Comparison of ENCODE assay signal across 23 mouse cellular contexts in genomic region chr4:56809050-56809449, GRCm38 (mm10). TPM values are rescaled to one million over a fixed set of nuclear protein-coding genes. Genes with fewer than 3 reads are reported as not detected.
DNase-seq lines count a peak whose midpoint lies in the region; ATAC-seq and TF ChIP-seq lines count a peak whose summit lies in the region.
"Had no signal": no experiment of that assay in that cellular context is flagged by ENCODE, and none has a peak within 500 bp of the region (broad histone marks: within the 10 kb centered on the region; RNA-seq: fewer than 3 reads in every experiment).

No protein-coding gene starts in this region.

- TF ChIP-seq EP300 in liver, postnatal 0 days (IDR thresholded peaks at IDR 0.05; ENCODE audit: low read depth), result no peak

- no peaks in the 10 kb centered on the region for H3K4me1 ChIP-seq in liver, embryonic 11.5 days (replicated peaks; ENCODE audit: control insufficient read depth, insufficient read depth, low read length)
- no peaks in the 10 kb centered on the region; the same call in 1 of the 2 replicates for H3K4me1 ChIP-seq in liver, postnatal 0 days (ENCODE audit: insufficient read depth)
- no peaks in the 10 kb centered on the region for H3K4me1 ChIP-seq in midbrain, embryonic 11.5 days (ENCODE audit: control insufficient read depth, insufficient read depth, low read length)
- peaks cover 4% of the 10 kb centered on the region for H3K4me1 ChIP-seq in midbrain, embryonic 15.5 days
- H3K4me1 ChIP-seq in embryonic fibroblast, embryonic 13.5 days (ENCODE audit: control insufficient read depth, insufficient read depth, low read length), result no peaks in the 10 kb centered on the region
- no peaks in the 10 kb centered on the region for H3K4me1 ChIP-seq in kidney, embryonic 15.5 days
- H3K4me1 ChIP-seq: embryonic facial prominence, embryonic 15.5 days had no signal

- no peak overlapping the region for H3K9ac ChIP-seq in liver, embryonic 11.5 days (ENCODE audit: low read depth, low read length)
- H3K9ac ChIP-seq in liver, postnatal 0 days (replicated peaks), result no peak overlapping the region
- no peak overlapping the region for H3K9ac ChIP-seq in midbrain, embryonic 11.5 days (ENCODE audit: low read length)
- H3K9ac ChIP-seq in midbrain, embryonic 15.5 days, result no peak overlapping the region
- no peak overlapping the region for H3K9ac ChIP-seq in kidney, embryonic 15.5 days
- H3K9ac ChIP-seq: embryonic facial prominence, embryonic 13.5 days; embryonic facial prominence, embryonic 15.5 days; forebrain, embryonic 13.5 days; forebrain, embryonic 15.5 days; forebrain, postnatal 0 days had no signal

- DNase-seq in liver, embryonic 11.5 days (ENCODE audit: low spot score), result no peak
- DNase-seq in liver, postnatal 0 days, result no peak
- DNase-seq in midbrain, embryonic 11.5 days (ENCODE audit: low spot score, missing footprints), result peak; percentile 68
- no peak for DNase-seq in cerebellum, adult 11 months
- DNase-seq: adrenal gland, adult 8-10 months; adrenal gland, postnatal 14 days; adrenal gland, postnatal 36 days; cerebellum, adult 18-20 months; cerebellum, adult 8-10 months; cerebellum, adult 9-11 months; cerebellum, postnatal 14 days; cerebellum, postnatal 36 days; embryo, embryonic 11 days; forebrain, postnatal 0 days had no signal

- TF ChIP-seq POLR2A in embryonic fibroblast, embryonic 13.5 days (IDR thresholded peaks at IDR 0.05; ENCODE audit: low read depth, low read length), result 0 out of 2 replicates have a peak, but pooled peaks have one; percentile 24

- H3K4me2 ChIP-seq in liver, embryonic 11.5 days, result no peak overlapping the region
- no peak overlapping the region for H3K4me2 ChIP-seq in liver, postnatal 0 days (ENCODE audit: low read depth, low read length)
- H3K4me2 ChIP-seq in midbrain, embryonic 11.5 days, result no peak overlapping the region
- no peak overlapping the region for H3K4me2 ChIP-seq in midbrain, embryonic 15.5 days
- H3K4me2 ChIP-seq in kidney, embryonic 15.5 days, result no peak overlapping the region
- H3K4me2 ChIP-seq: embryonic facial prominence, embryonic 13.5 days; embryonic facial prominence, embryonic 15.5 days; forebrain, embryonic 13.5 days; forebrain, embryonic 15.5 days had no signal

- no peak for ATAC-seq in liver, embryonic 11.5 days (replicated peaks; ENCODE audit: low FRiP score)
- ATAC-seq in liver, postnatal 0 days, result no peak
- no peak for ATAC-seq in midbrain, embryonic 11.5 days (ENCODE audit: low FRiP score)
- ATAC-seq in midbrain, embryonic 15.5 days (replicated peaks), result no peak
- no peak for ATAC-seq in kidney, embryonic 15.5 days (replicated peaks; ENCODE audit: low FRiP score)
- ATAC-seq: activated CD4-positive, CD25-positive, alpha-beta regulatory T cell, adult 4 months; forebrain, embryonic 13.5 days; forebrain, embryonic 15.5 days; forebrain, postnatal 0 days; Patski had no signal

- no peaks in the 10 kb centered on the region for H3K27me3 ChIP-seq in liver, embryonic 11.5 days (replicated peaks; ENCODE audit: control insufficient read depth, insufficient read depth, low read length)
- no peaks in the 10 kb centered on the region for H3K27me3 ChIP-seq in liver, postnatal 0 days (ENCODE audit: insufficient read depth, low read length)
- H3K27me3 ChIP-seq in midbrain, embryonic 11.5 days (ENCODE audit: control insufficient read depth, insufficient read depth, low read length), result no peaks in the 10 kb centered on the region
- no peaks in the 10 kb centered on the region for H3K27me3 ChIP-seq in midbrain, embryonic 15.5 days (replicated peaks)
- no peaks in the 10 kb centered on the region for H3K27me3 ChIP-seq in kidney, embryonic 15.5 days
- H3K27me3 ChIP-seq: embryonic facial prominence, embryonic 13.5 days; embryonic facial prominence, embryonic 15.5 days; forebrain, embryonic 13.5 days; forebrain, embryonic 15.5 days; Patski had no signal

- H3K36me3 ChIP-seq in liver, embryonic 11.5 days (ENCODE audit: control insufficient read depth, insufficient read depth, low read length), result peaks cover 11% of the 10 kb centered on the region; the same call in 1 of the 2 replicates
- H3K36me3 ChIP-seq in liver, postnatal 0 days (replicated peaks; ENCODE audit: insufficient read depth, low read length), result peaks cover 11% of the 10 kb centered on the region
- peaks cover 6% of the 10 kb centered on the region; the same call in 1 of the 2 replicates for H3K36me3 ChIP-seq in midbrain, embryonic 11.5 days (ENCODE audit: control insufficient read depth, insufficient read depth, low read length)
- H3K36me3 ChIP-seq in midbrain, embryonic 15.5 days (replicated peaks), result peaks cover 34% of the 10 kb centered on the region
- H3K36me3 ChIP-seq in kidney, embryonic 15.5 days, result peaks cover 57% of the 10 kb centered on the region

- peak overlapping the region; percentile 13; the same call in 1 of the 2 replicates for H3K27ac ChIP-seq in liver, embryonic 11.5 days (ENCODE audit: low read depth, low read length)
- H3K27ac ChIP-seq in liver, postnatal 0 days (ENCODE audit: low read depth), result no peak overlapping the region
- no peak overlapping the region for H3K27ac ChIP-seq in midbrain, embryonic 11.5 days (ENCODE audit: low read depth, low read length)
- H3K27ac ChIP-seq in midbrain, embryonic 15.5 days, result no peak overlapping the region
- no peak overlapping the region for H3K27ac ChIP-seq in embryonic fibroblast, embryonic 13.5 days (ENCODE audit: insufficient read depth, low read length)
- H3K27ac ChIP-seq in kidney, embryonic 15.5 days, result no peak overlapping the region
- H3K27ac ChIP-seq: embryonic facial prominence, embryonic 13.5 days; embryonic facial prominence, embryonic 15.5 days; forebrain, embryonic 13.5 days; forebrain, embryonic 15.5 days had no signal

- no peaks in the 10 kb centered on the region for H3K9me3 ChIP-seq in liver, embryonic 11.5 days (ENCODE audit: control insufficient read depth, low read length)
- no peaks in the 10 kb centered on the region for H3K9me3 ChIP-seq in liver, postnatal 0 days (ENCODE audit: low read length)
- no peaks in the 10 kb centered on the region for H3K9me3 ChIP-seq in midbrain, embryonic 11.5 days (ENCODE audit: control insufficient read depth, low read length)
- H3K9me3 ChIP-seq in midbrain, embryonic 15.5 days, result no peaks in the 10 kb centered on the region
- H3K9me3 ChIP-seq in kidney, embryonic 15.5 days (replicated peaks), result no peaks in the 10 kb centered on the region
- H3K9me3 ChIP-seq: embryonic facial prominence, embryonic 13.5 days; embryonic facial prominence, embryonic 15.5 days; forebrain, embryonic 13.5 days; forebrain, embryonic 15.5 days had no signal

- TF ChIP-seq CTCF in liver, postnatal 0 days (IDR thresholded peaks at IDR 0.05; ENCODE audit: low read depth), result no peak
- no peak for TF ChIP-seq CTCF in embryonic fibroblast, embryonic 13.5 days (IDR thresholded peaks at IDR 0.05; ENCODE audit: borderline replicate concordance, insufficient read depth, low read length)

- 72% methylated on average over 4 of the region's 4 CpGs for WGBS in liver, embryonic 11.5 days
- 63% methylated on average over 4 of the region's 4 CpGs for WGBS in liver, postnatal 0 days (ENCODE audit: insufficient replicate concordance)
- WGBS in midbrain, embryonic 11.5 days, result 82% methylated on average over 4 of the region's 4 CpGs
- 80% methylated on average over 4 of the region's 4 CpGs for WGBS in midbrain, embryonic 15.5 days
- 74% methylated on average over 4 of the region's 4 CpGs for WGBS in kidney, embryonic 15.5 days

- no peak overlapping the region for H3K4me3 ChIP-seq in liver, embryonic 11.5 days (ENCODE audit: low read depth, low read length)
- no peak overlapping the region for H3K4me3 ChIP-seq in liver, postnatal 0 days (ENCODE audit: low read depth, low read length)
- no peak overlapping the region for H3K4me3 ChIP-seq in midbrain, embryonic 11.5 days (ENCODE audit: low read depth, low read length)
- no peak overlapping the region for H3K4me3 ChIP-seq in midbrain, embryonic 15.5 days
- H3K4me3 ChIP-seq in embryonic fibroblast, embryonic 13.5 days (ENCODE audit: insufficient read depth, low read length), result no peak overlapping the region
- H3K4me3 ChIP-seq in kidney, embryonic 15.5 days (replicated peaks), result no peak overlapping the region
- H3K4me3 ChIP-seq: embryonic facial prominence, embryonic 13.5 days; embryonic facial prominence, embryonic 15.5 days; forebrain, embryonic 13.5 days; forebrain, embryonic 15.5 days had no signal

RNA-seq across cellular contexts. Expression of gene Fam206a, which starts 6.9 kb away (rescaled TPM):
- 18.3 and 20.0 TPM in 2 replicates for polyA plus RNA-seq in liver, embryonic 11.5 days (2014; fragmentation: Nextera tagmentation; extraction: Ambion mirVana)
- polyA plus RNA-seq in liver, postnatal 0 days (2015; fragmentation: Nextera tagmentation; extraction: Ambion mirVana), result 1.6 and 2.2 TPM in 2 replicates
- polyA plus RNA-seq in midbrain, embryonic 11.5 days (2014; fragmentation: Nextera tagmentation; extraction: Ambion mirVana), result 23.9 and 26.6 TPM in 2 replicates
- 15.5 and 18.0 TPM in 2 replicates for polyA plus RNA-seq in midbrain, embryonic 15.5 days (2015; fragmentation: Nextera tagmentation; extraction: Ambion mirVana)
- polyA plus RNA-seq in embryonic fibroblast, embryonic 13.5 days (2011; ENCODE audit: insufficient read length, low read depth, missing spikeins), result 18.9 and 20.3 TPM in 2 replicates
- polyA plus RNA-seq in kidney, embryonic 15.5 days (2015; fragmentation: Nextera tagmentation; extraction: Ambion mirVana), result 19.8 and 20.4 TPM in 2 replicates

RNA-seq across cellular contexts. Expression of gene Elp1, which starts 6.9 kb away (rescaled TPM):
- polyA plus RNA-seq in liver, embryonic 11.5 days (2014; fragmentation: Nextera tagmentation; extraction: Ambion mirVana), result 64.5 and 66.8 TPM in 2 replicates
- polyA plus RNA-seq in liver, postnatal 0 days (2015; fragmentation: Nextera tagmentation; extraction: Ambion mirVana), result 7.3 and 8.1 TPM in 2 replicates
- polyA plus RNA-seq in midbrain, embryonic 11.5 days (2014; fragmentation: Nextera tagmentation; extraction: Ambion mirVana), result 102 and 109 TPM in 2 replicates
- 66.6 and 71.0 TPM in 2 replicates for polyA plus RNA-seq in midbrain, embryonic 15.5 days (2015; fragmentation: Nextera tagmentation; extraction: Ambion mirVana)
- 41.6 and 51.3 TPM in 2 replicates for polyA plus RNA-seq in embryonic fibroblast, embryonic 13.5 days (2011; ENCODE audit: insufficient read length, low read depth, missing spikeins)
- polyA plus RNA-seq in kidney, embryonic 15.5 days (2015; fragmentation: Nextera tagmentation; extraction: Ambion mirVana), result 44.1 and 44.8 TPM in 2 replicates

RNA-seq across cellular contexts. Expression of gene Ctnnal1, which starts 55.9 kb away (rescaled TPM):
- polyA plus RNA-seq in liver, embryonic 11.5 days (2014; fragmentation: Nextera tagmentation; extraction: Ambion mirVana), result 16.5 and 20.0 TPM in 2 replicates
- 4.3 and 5.1 TPM in 2 replicates for polyA plus RNA-seq in liver, postnatal 0 days (2015; fragmentation: Nextera tagmentation; extraction: Ambion mirVana)
- 26.1 and 28.8 TPM in 2 replicates for polyA plus RNA-seq in midbrain, embryonic 11.5 days (2014; fragmentation: Nextera tagmentation; extraction: Ambion mirVana)
- 12.5 and 14.0 TPM in 2 replicates for polyA plus RNA-seq in midbrain, embryonic 15.5 days (2015; fragmentation: Nextera tagmentation; extraction: Ambion mirVana)
- 5.6 and 10.4 TPM in 2 replicates for polyA plus RNA-seq in embryonic fibroblast, embryonic 13.5 days (2011; ENCODE audit: insufficient read length, low read depth, missing spikeins)
- 39.5 and 41.9 TPM in 2 replicates for polyA plus RNA-seq in kidney, embryonic 15.5 days (2015; fragmentation: Nextera tagmentation; extraction: Ambion mirVana)
